Mouse (Mus musculus): ENCODE data around the gene Gsto2.
A peak's percentile ranks its signal among the peaks of the same experiment; 100 is the strongest.

Gene Gsto2

GRCm38 (mm10) chr19:47929043-47929442 is 63.7 kb downstream of the Gsto2 start:
- H3K36me3 ChIP-seq (ENCODE audit: insufficient read depth, low read length) = no peaks in the 10 kb centered on the region
- TF ChIP-seq NANOG (IDR thresholded peaks at IDR 0.05; ENCODE audit: borderline replicate concordance, low read length) (no peak), POU5F1 (IDR thresholded peaks at IDR 0.05; ENCODE audit: borderline replicate concordance, low read length) (no peak)
- peaks cover 10% of the 10 kb centered on the region for H3K9me3 ChIP-seq (ENCODE audit: low read length)
- H3K27me3 ChIP-seq (ENCODE audit: insufficient read depth, low read length) = no peaks in the 10 kb centered on the region
- H3K4me1 ChIP-seq (replicated peaks; ENCODE audit: low read depth, low read length) = 0 out of 2 replicates have a peak, but pooled peaks cover under 1% of the 10 kb centered on the region
- H3K4me3 ChIP-seq (replicated peaks; ENCODE audit: low read length) = no peak overlapping the region

- H3K27me3 ChIP-seq (ENCODE audit: insufficient read depth, low read length) = no peaks in the 10 kb centered on the region
- peaks cover 6% of the 10 kb centered on the region for H3K9me3 ChIP-seq (ENCODE audit: low read length)
- no peak overlapping the region for H3K4me3 ChIP-seq (replicated peaks; ENCODE audit: low read length)
- no peaks in the 10 kb centered on the region for H3K36me3 ChIP-seq (ENCODE audit: insufficient read depth, low read length)
- peaks cover 13% of the 10 kb centered on the region for H3K4me1 ChIP-seq (replicated peaks; ENCODE audit: low read depth, low read length)
- TF ChIP-seq CTCF (conservative IDR thresholded peaks at IDR 0.05; ENCODE audit: low read length) = peak; percentile 43
- no peak for TF ChIP-seq POU5F1 (IDR thresholded peaks at IDR 0.05; ENCODE audit: borderline replicate concordance, low read length)
- TF ChIP-seq NANOG (IDR thresholded peaks at IDR 0.05; ENCODE audit: borderline replicate concordance, low read length) = no peak
Measured at GRCm38 (mm10) chr19:47931982-47932638, 66.8 kb downstream of the Gsto2 start.

- TF ChIP-seq POU5F1 (IDR thresholded peaks at IDR 0.05; ENCODE audit: borderline replicate concordance, low read length) (no peak), NANOG (IDR thresholded peaks at IDR 0.05; ENCODE audit: borderline replicate concordance, low read length) (no peak), CTCF (conservative IDR thresholded peaks at IDR 0.05; ENCODE audit: low read length) (no peak)
- peaks cover 6% of the 10 kb centered on the region for H3K9me3 ChIP-seq (ENCODE audit: low read length)
- H3K27me3 ChIP-seq (ENCODE audit: insufficient read depth, low read length) = peaks cover 14% of the 10 kb centered on the region
- H3K36me3 ChIP-seq (ENCODE audit: insufficient read depth, low read length) = no peaks in the 10 kb centered on the region
- H3K4me3 ChIP-seq (replicated peaks; ENCODE audit: low read length) = no peak overlapping the region
- peaks cover 23% of the 10 kb centered on the region for H3K4me1 ChIP-seq (replicated peaks; ENCODE audit: low read depth, low read length)
Measured at GRCm38 (mm10) chr19:47934146-47934545, 68.8 kb downstream of the Gsto2 start.

GRCm38 (mm10) chr19:47934636-47935238 is 69.4 kb downstream of the Gsto2 start:
- Histone ChIP-seq H3K4me3 (replicated peaks; ENCODE audit: low read length) (no peak overlapping the region), H3K4me1 (replicated peaks; ENCODE audit: low read depth, low read length) (peaks cover 23% of the 10 kb centered on the region), H3K9me3 (ENCODE audit: low read length) (peaks cover 6% of the 10 kb centered on the region), H3K27me3 (ENCODE audit: insufficient read depth, low read length) (peaks cover 17% of the 10 kb centered on the region), H3K36me3 (ENCODE audit: insufficient read depth, low read length) (no peaks in the 10 kb centered on the region)
- TF ChIP-seq POU5F1 (IDR thresholded peaks at IDR 0.05; ENCODE audit: borderline replicate concordance, low read length) (no peak), NANOG (IDR thresholded peaks at IDR 0.05; ENCODE audit: borderline replicate concordance, low read length) (no peak), CTCF (conservative IDR thresholded peaks at IDR 0.05; ENCODE audit: low read length) (no peak)

- no peak for TF ChIP-seq CTCF (conservative IDR thresholded peaks at IDR 0.05; ENCODE audit: low read length)
- no peak for TF ChIP-seq NANOG (IDR thresholded peaks at IDR 0.05; ENCODE audit: borderline replicate concordance, low read length)
- no peak for TF ChIP-seq POU5F1 (IDR thresholded peaks at IDR 0.05; ENCODE audit: borderline replicate concordance, low read length)
- Histone ChIP-seq H3K9me3 (ENCODE audit: low read length) (peaks cover 6% of the 10 kb centered on the region), H3K4me1 (replicated peaks; ENCODE audit: low read depth, low read length) (peaks cover 23% of the 10 kb centered on the region), H3K4me3 (replicated peaks; ENCODE audit: low read length) (no peak overlapping the region), H3K27me3 (ENCODE audit: insufficient read depth, low read length) (peaks cover 25% of the 10 kb centered on the region), H3K36me3 (ENCODE audit: insufficient read depth, low read length) (no peaks in the 10 kb centered on the region)
Measured at GRCm38 (mm10) chr19:47935530-47935929, 70.2 kb downstream of the Gsto2 start.

Data from E14TG2a.4 (cell line).